Mouse (Mus musculus) myocyte (in vitro differentiated cells): ENCODE results near the gene Srsf3.

Source experiments
- CEBPB ChIP-seq: IDR thresholded peaks from 2 replicates; pipeline ENCODE4 v1.6.1; 2011; ENCODE audit warnings: mild to moderate bottlenecking, moderate library complexity; ENCODE audit not compliant: poor library complexity, insufficient read depth, severe bottlenecking
- E2F4 ChIP-seq: IDR thresholded peaks from one replicate; pipeline ENCODE4 v1.6.1; 2011; ENCODE audit warnings: mild to moderate bottlenecking, control low read depth, moderate library complexity; ENCODE audit not compliant: insufficient read depth
- MAX ChIP-seq: IDR thresholded peaks from one replicate; pipeline ENCODE4 v1.6.1; 2011; ENCODE audit warnings: low read depth, mild to moderate bottlenecking, control low read depth
- MYOD1 ChIP-seq, 3 experiments: IDR thresholded peaks; one replicate each; pipeline ENCODE4 v1.6.1; 2011; ENCODE audit warnings: control low read depth in 2 of 3, low read depth in 2 of 3, mild to moderate bottlenecking in 2 of 3, moderate library complexity in 1 of 3; ENCODE audit not compliant: insufficient read length in 2 of 3, control insufficient read depth in 1 of 3
- MYOG ChIP-seq, 3 experiments: IDR thresholded peaks; one replicate each; pipeline ENCODE4 v1.6.1; 2011; ENCODE audit warnings: control low read depth in 2 of 3, low read depth in 2 of 3, mild to moderate bottlenecking in 2 of 3; ENCODE audit not compliant: insufficient read length in 2 of 3, control insufficient read depth in 1 of 3, insufficient read depth in 1 of 3
- POLR2A ChIP-seq: IDR thresholded peaks from one replicate; pipeline ENCODE4 v1.6.1; 2011; ENCODE audit warnings: low read depth, mild to moderate bottlenecking, control low read depth, moderate library complexity; ENCODE audit not compliant: insufficient read length
- TCF12 ChIP-seq: IDR thresholded peaks from one replicate; pipeline ENCODE4 v1.6.1; 2011; ENCODE audit warnings: mild to moderate bottlenecking, control low read depth; ENCODE audit not compliant: poor library complexity, insufficient read depth, severe bottlenecking
- TCF3 ChIP-seq: IDR thresholded peaks from one replicate; pipeline ENCODE4 v1.6.1; 2011; ENCODE audit warnings: low read depth, control low read depth; ENCODE audit not compliant: insufficient read length
- USF1 ChIP-seq: IDR thresholded peaks from one replicate; pipeline ENCODE4 v1.6.1; 2011; ENCODE audit warnings: low read depth, mild to moderate bottlenecking, control low read depth, moderate library complexity

- TF ChIP-seq E2F4 (no peak), MAX (no peak), TCF12 (no peak), POLR2A (no peak), TCF3 (no peak), CEBPB (no peak), MYOD1 (IDR thresholded peaks at IDR 0.05; ENCODE audit: control insufficient read depth in 1 of 3, insufficient read length in 2 of 3, low read depth in 2 of 3) (peak in 2 of 3 experiments; percentile 40 to 72), MYOG (IDR thresholded peaks at IDR 0.05; ENCODE audit: control insufficient read depth in 1 of 3, insufficient read depth in 1 of 3, insufficient read length in 2 of 3, low read depth in 2 of 3) (no peak), USF1 (no peak)
Measured at GRCm38 (mm10) chr17:28988291-28988690, 44.1 kb upstream of the Srsf3 start.
